Mouse (Mus musculus) left cerebral cortex, postnatal 4 days (tissue): ENCODE results near the gene Olfr1368. TPM values are rescaled to one million over a fixed set of nuclear protein-coding genes. Genes with fewer than 3 reads are reported as not detected.

Source experiments
- total RNA-seq, 2 experiments: library from RNA; stranded (reverse); gene quantifications; 2 replicates each; pipeline ENCODE4 v1.2.3; 2021

The Olfr1368 gene
- total RNA-seq, 2 experiments from 2014 or later: not detected

Other genes with a start within 250 kb of the Olfr1368 start
- gene Olfr1370, start 70.9 kb downstream of the Olfr1368 start, total RNA-seq: not detected
- not detected for gene Olfr1369-ps1, start 34.4 kb downstream of the Olfr1368 start, total RNA-seq
- not detected for gene Olfr263, start 16.2 kb downstream of the Olfr1368 start, total RNA-seq
- gene Trim27, start 33.6 kb upstream of the Olfr1368 start, total RNA-seq: 10 to 100 TPM; 57.6 to 65.0 TPM
- gene Gpx5, start 146.9 kb upstream of the Olfr1368 start, total RNA-seq: not detected
- gene Gpx6, start 166.3 kb upstream of the Olfr1368 start, total RNA-seq: not detected
- not detected for gene Olfr1367, start 201.0 kb upstream of the Olfr1368 start, total RNA-seq
- 10 to 100 TPM; 11.0 to 11.3 TPM for gene Zscan12, start 217.0 kb upstream of the Olfr1368 start, total RNA-seq